Mouse (Mus musculus) embryonic facial prominence, embryonic 11.5 days (tissue): Measurements from ENCODE around the gene Serp1. TPM values are rescaled to one million over a fixed set of nuclear protein-coding genes. Genes with fewer than 3 reads are reported as not detected.

Experiments used
- ATAC-seq: fragments of 200-750 bp; cut with Nextera tagmentation; replicated peaks from 2 replicates; pipeline ENCODE4 v1.8.0; 2017; ENCODE audit warnings: low read depth; ENCODE audit not compliant: insufficient number of reproducible peaks, low FRiP score, low TSS enrichment
- DNase-seq: peaks from one replicate; pipeline ENCODE4 v3.0.0-alpha.2; 2015; ENCODE audit warnings: low spot score
- H3K27ac ChIP-seq: fragments of 300-500 bp; sonication (generic); replicated peaks from 2 replicates; pipeline ENCODE4 v1.5.1; 2014; ENCODE audit warnings: mild to moderate bottlenecking, low read depth, low read length, control low read depth
- H3K27me3 ChIP-seq: fragments of 300-500 bp; sonication (generic); 2 replicates; pipeline ENCODE4 v1.6.1; 2014; ENCODE audit warnings: mild to moderate bottlenecking, low read length, moderate library complexity, mixed read lengths; ENCODE audit not compliant: control insufficient read depth, insufficient read depth
- H3K36me3 ChIP-seq: fragments of 300-500 bp; sonication (generic); replicated peaks from 2 replicates; pipeline ENCODE4 v1.6.1; 2014; ENCODE audit warnings: low read depth, mild to moderate bottlenecking, low read length, moderate library complexity, mixed read lengths; ENCODE audit not compliant: control insufficient read depth, insufficient read depth
- H3K4me1 ChIP-seq: fragments of 300-500 bp; sonication (generic); 2 replicates; pipeline ENCODE4 v1.6.1; 2014; ENCODE audit warnings: low read length, mixed read lengths; ENCODE audit not compliant: control insufficient read depth, insufficient read depth
- H3K4me2 ChIP-seq: fragments of 300-500 bp; sonication (generic); 2 replicates; pipeline ENCODE4 v1.6.1; 2014; ENCODE audit warnings: low read depth, mild to moderate bottlenecking, control low read depth, low read length, moderate library complexity
- H3K4me3 ChIP-seq: fragments of 300-500 bp; sonication (generic); 2 replicates; pipeline ENCODE4 v1.5.1; 2014; ENCODE audit warnings: low read depth, low read length, control low read depth
- H3K9ac ChIP-seq: fragments of 300-500 bp; sonication (generic); replicated peaks from 2 replicates; pipeline ENCODE4 v1.6.1; 2014; ENCODE audit warnings: mild to moderate bottlenecking, control low read depth, low read length
- H3K9me3 ChIP-seq: fragments of 300-500 bp; sonication (generic); replicated peaks from 2 replicates; pipeline ENCODE4 v1.6.1; 2016; ENCODE audit warnings: mild to moderate bottlenecking, low read length, inconsistent platforms, mixed read lengths; ENCODE audit not compliant: control insufficient read depth
- WGBS: fragments of 180-500 bp; shearing (Covaris S2); extraction: QIAGEN DNeasy Blood & Tissue Kit; methylation state at CpG from one replicate; pipeline ENCODE4 v1.1.7; 2014; 5-methylcytosine and 5-hydroxymethylcytosine counted together
- polyA plus RNA-seq: library from polyadenylated mRNA; unstranded; fragments of >200 nt; fragmentation: Nextera tagmentation; extraction: Ambion mirVana; gene quantifications from 2 replicates; pipeline ENCODE4 v1.2.1, GENCODE M21; 2014

Gene Serp1
- polyA plus RNA-seq, 1 experiment from 2014 or later, result 185 TPM

DNA sequence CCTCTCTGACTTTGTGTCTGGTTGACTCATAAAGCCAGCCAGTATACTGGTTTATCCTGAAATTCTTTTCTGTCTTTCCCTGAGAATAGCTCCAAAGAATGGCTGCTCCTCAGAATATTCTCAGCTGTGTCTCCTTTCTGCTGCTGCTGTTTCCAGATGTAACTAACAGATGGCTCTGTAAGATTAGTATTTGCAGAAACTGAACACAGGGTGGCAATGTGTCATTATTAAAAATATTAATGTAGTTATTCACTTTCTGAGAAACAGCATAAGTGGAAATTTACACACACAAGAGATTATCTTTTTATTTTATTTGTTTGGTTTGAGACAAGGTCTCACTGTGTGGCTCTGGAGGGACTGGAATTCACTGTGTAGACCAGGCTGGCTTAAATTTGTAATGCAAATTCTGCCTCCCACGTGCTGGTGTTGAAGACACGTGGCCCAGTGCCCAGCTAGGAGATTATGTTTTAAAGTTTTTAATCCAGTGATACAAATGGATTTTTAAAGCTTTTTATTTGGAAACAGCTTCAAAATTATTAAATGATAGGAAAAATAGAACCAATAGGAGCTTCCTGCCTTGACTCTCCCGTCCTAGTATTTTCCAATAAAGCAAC is 21.9 kb downstream of the Serp1 start:
- Histone ChIP-seq H3K4me2 (no peak overlapping the region), H3K4me3 (no peak overlapping the region), H3K36me3 (no peaks in the 10 kb centered on the region), H3K27me3 (no peaks in the 10 kb centered on the region), H3K27ac (no peak overlapping the region), H3K9ac (no peak overlapping the region), H3K9me3 (no peaks in the 10 kb centered on the region), H3K4me1 (no peaks in the 10 kb centered on the region)
- WGBS, result 57% methylated on average over 3 of the region's 3 CpGs
- DNase-seq, result no peak
- no peak for ATAC-seq

DNA sequence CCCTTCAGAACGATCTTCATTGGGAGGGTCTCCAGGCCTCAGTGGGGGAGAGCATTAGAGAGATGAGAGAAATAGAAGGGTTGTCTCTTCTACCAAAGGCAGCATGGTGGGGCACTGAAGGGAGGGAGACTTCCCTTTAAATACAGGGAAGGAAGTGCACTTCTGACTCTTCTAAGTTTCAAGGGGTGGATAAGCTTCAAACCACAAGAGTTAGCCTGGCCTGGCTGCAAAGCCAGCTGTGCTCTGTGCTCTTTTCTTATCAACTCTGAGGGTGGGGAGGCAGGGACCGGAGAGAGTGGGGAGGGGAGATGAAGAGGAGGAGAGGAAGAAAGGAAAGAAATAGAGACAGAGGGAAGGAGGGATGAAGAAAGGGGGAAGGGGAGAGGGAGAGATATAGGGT is 23.7 kb downstream of the Serp1 start:
- Histone ChIP-seq H3K4me2 (no peak overlapping the region), H3K27ac (no peak overlapping the region), H3K9me3 (no peaks in the 10 kb centered on the region), H3K4me3 (no peak overlapping the region), H3K36me3 (no peaks in the 10 kb centered on the region), H3K9ac (no peak overlapping the region), H3K4me1 (no peaks in the 10 kb centered on the region), H3K27me3 (no peaks in the 10 kb centered on the region)
- WGBS, result 72% methylated on average over 2 of the region's 2 CpGs
- DNase-seq, result no peak
- no peak for ATAC-seq

DNA sequence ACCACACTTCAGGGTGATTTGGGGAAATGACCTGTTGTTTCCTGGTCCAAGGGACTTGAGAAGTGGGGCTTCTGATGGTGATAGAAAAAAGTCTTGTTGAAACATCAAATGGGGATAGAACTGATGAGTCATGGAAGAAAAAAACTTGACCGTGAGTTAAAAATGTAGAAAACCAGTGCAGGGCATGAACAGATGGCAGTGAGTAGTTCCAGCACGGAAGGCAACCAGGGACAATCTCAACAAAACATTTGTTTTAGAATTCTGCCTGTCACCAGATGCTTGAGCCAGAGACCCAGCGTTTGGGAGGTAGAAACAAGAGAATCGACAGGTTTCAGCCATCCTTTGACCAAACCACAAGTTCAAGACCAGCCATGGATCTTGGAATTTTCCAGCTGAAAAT is 32.1 kb downstream of the Serp1 start:
- no peaks in the 10 kb centered on the region for H3K36me3 ChIP-seq
- H3K9me3 ChIP-seq, result no peaks in the 10 kb centered on the region
- no peaks in the 10 kb centered on the region for H3K4me1 ChIP-seq
- no peak overlapping the region for H3K4me2 ChIP-seq
- 86% methylated on average over 4 of the region's 4 CpGs for WGBS
- no peak overlapping the region for H3K4me3 ChIP-seq
- H3K9ac ChIP-seq, result no peak overlapping the region
- DNase-seq, result no peak
- no peak for ATAC-seq
- no peaks in the 10 kb centered on the region for H3K27me3 ChIP-seq
- H3K27ac ChIP-seq, result no peak overlapping the region

DNA sequence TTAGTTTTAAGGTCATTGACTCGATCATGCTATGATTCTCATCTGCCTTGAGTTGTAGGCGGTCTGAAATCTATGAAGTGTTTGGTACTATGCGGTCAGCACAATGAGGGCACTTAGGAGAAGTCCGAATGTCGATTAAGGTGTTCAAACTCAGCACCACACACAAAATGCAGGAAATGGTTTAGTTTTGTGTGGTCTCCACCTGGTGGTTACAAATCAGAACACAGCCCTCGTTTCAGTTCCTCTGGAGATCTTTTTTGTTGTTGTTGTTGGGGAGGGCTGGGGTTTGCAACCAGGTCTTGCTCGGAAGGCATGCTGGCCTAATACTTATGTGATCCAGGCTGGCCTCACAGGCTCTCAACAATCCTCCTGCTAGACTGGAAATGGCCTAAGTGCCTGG is 34.9 kb downstream of the Serp1 start:
- ATAC-seq (no peak), DNase-seq (peak; percentile 11)
- H3K27me3 ChIP-seq, result no peaks in the 10 kb centered on the region
- H3K4me2 ChIP-seq, result no peak overlapping the region
- no peaks in the 10 kb centered on the region for H3K9me3 ChIP-seq
- 72% methylated on average over 7 of the region's 7 CpGs for WGBS
- no peak overlapping the region for H3K27ac ChIP-seq
- H3K4me1 ChIP-seq, result no peaks in the 10 kb centered on the region
- no peaks in the 10 kb centered on the region for H3K36me3 ChIP-seq
- H3K9ac ChIP-seq, result no peak overlapping the region
- H3K4me3 ChIP-seq, result no peak overlapping the region

DNA sequence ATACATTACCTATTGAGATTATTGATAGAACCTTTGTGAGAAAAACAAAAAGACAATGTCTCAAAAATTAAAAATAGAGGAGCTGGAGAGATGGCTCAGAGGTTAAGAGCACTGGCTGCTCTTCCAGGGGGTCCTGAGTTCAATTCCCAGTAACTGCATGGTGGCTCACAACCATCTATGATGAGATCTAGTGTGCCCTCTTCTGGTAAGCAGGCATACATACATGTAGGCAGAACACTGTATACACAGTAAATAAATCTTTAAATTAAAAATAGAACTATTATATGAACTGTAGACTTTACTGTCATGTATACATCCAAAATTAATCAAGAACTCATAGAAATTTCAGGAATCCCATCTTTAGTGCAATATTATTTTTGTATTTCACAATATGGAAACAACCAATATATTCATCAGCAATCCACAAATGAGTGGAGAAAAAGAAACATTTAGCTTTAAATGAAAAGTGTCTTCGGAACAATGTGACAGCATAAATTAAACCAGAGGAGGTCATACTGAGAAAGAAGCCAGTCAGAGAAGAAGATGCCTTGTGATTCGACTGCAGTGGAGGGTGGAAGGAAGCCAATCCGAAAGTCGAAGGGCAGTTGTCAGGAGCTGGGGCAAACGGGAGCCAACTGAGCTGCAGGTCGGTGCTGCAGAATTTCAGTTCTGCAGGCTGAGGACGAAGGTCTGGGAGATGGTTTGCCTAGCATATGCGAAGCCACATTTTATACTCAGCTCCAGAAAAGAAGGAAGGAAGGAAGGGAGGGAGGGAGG is 37.5 kb downstream of the Serp1 start:
- Histone ChIP-seq H3K4me3 (no peak overlapping the region), H3K9me3 (no peaks in the 10 kb centered on the region), H3K9ac (no peak overlapping the region), H3K36me3 (no peaks in the 10 kb centered on the region), H3K4me2 (no peak overlapping the region), H3K27ac (no peak overlapping the region), H3K4me1 (no peaks in the 10 kb centered on the region), H3K27me3 (no peaks in the 10 kb centered on the region)
- DNase-seq (no peak), ATAC-seq (no peak)
- WGBS, result 80% methylated on average over 8 of the region's 8 CpGs

DNA sequence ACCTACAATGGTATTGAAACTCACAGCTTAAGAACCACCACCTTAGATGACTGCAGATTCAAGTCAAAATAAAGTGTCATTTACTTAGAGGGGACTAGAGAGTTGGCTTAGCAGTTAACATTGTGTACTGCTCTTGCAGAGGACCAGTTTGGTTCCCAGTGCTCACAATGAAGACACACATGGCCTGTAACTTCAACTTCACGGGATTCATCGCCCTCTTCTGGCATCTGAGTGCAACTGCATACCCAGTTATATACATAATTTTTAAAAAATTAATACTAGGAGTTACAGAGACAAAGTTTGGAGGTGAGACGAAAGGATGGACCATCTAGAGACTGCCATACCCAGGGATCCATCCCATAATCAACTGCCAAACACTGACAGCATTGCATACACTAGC is 38.6 kb downstream of the Serp1 start:
- ATAC-seq (no peak), DNase-seq (no peak)
- H3K9ac ChIP-seq, result no peak overlapping the region
- no peak overlapping the region for H3K27ac ChIP-seq
- no peaks in the 10 kb centered on the region for H3K36me3 ChIP-seq
- WGBS, result 79% methylated on average over 3 of the region's 3 CpGs
- no peaks in the 10 kb centered on the region for H3K27me3 ChIP-seq
- no peaks in the 10 kb centered on the region for H3K9me3 ChIP-seq
- no peak overlapping the region for H3K4me3 ChIP-seq
- H3K4me2 ChIP-seq, result no peak overlapping the region
- H3K4me1 ChIP-seq, result no peaks in the 10 kb centered on the region

DNA sequence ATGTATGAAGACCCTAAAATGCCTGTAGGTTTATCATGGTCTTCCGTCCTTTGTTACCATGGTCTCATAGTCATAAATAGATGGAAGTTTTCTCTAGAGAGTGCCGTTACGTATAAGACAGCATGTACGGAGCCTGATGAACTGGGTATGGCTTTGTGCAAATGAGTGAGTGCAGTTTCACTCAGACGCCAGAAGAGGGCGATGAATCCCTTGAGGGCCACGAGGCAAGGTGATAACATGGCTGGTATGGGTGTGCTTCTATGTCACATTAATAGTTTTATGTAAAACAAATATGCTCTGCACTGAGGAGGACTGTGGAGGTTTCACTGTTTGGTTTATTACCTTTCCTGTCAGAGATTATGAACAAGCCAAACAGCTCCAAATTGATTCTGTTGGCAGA is 39.8 kb downstream of the Serp1 start:
- 66% methylated on average over 7 of the region's 7 CpGs for WGBS
- Histone ChIP-seq H3K27ac (no peak overlapping the region), H3K27me3 (no peaks in the 10 kb centered on the region), H3K9ac (no peak overlapping the region), H3K36me3 (no peaks in the 10 kb centered on the region), H3K4me3 (no peak overlapping the region), H3K9me3 (no peaks in the 10 kb centered on the region), H3K4me2 (no peak overlapping the region), H3K4me1 (no peaks in the 10 kb centered on the region)
- DNase-seq, result peak; percentile 24
- no peak for ATAC-seq

GRCm38 (mm10) chr3:58478755-58479455 is 46.8 kb downstream of the Serp1 start:
- DNase-seq, result no peak
- Histone ChIP-seq H3K36me3 (no peaks in the 10 kb centered on the region), H3K4me3 (no peak overlapping the region), H3K9me3 (no peaks in the 10 kb centered on the region), H3K4me1 (no peaks in the 10 kb centered on the region), H3K27me3 (no peaks in the 10 kb centered on the region), H3K9ac (no peak overlapping the region), H3K27ac (no peak overlapping the region), H3K4me2 (no peak overlapping the region)
- WGBS, result 82% methylated on average over 2 of the region's 2 CpGs
- ATAC-seq, result no peak
